Mouse (Mus musculus) cerebellum, adult 9-10 months (tissue): ENCODE data around the gene Kng1.
"Not testable (repeated sequence)": the region's sequence is repeated elsewhere in the genome, so short reads cannot be mapped to it uniquely, and the experiment has no call there.

ENCODE experiments used
- DNase-seq: peaks from one replicate; pipeline ENCODE4 v3.0.0; 2022

Kng1 gene

GRCm38 (mm10) chr16:23094136-23094535, 36.5 kb downstream of the Kng1 start:
- no peak for DNase-seq

GRCm38 (mm10) chr16:23095581-23095980, 37.9 kb downstream of the Kng1 start:
- DNase-seq = not testable (repeated sequence)

GRCm38 (mm10) chr16:23096886-23097285, 39.2 kb downstream of the Kng1 start:
- not testable (repeated sequence) for DNase-seq

GRCm38 (mm10) chr16:23097290-23098104, 39.8 kb downstream of the Kng1 start:
- DNase-seq = not testable (repeated sequence)

- DNase-seq = not testable (repeated sequence)
These were observed 40.4 kb downstream of the Kng1 start for GRCm38 (mm10) chr16:23098105-23098452.

GRCm38 (mm10) chr16:23099632-23100031, 42.0 kb downstream of the Kng1 start:
- DNase-seq = no peak

GRCm38 (mm10) chr16:23100099-23100575, 42.5 kb downstream of the Kng1 start:
- DNase-seq = no peak

GRCm38 (mm10) chr16:23100613-23101012, 42.9 kb downstream of the Kng1 start:
- no peak for DNase-seq

GRCm38 (mm10) chr16:23102340-23103037, 44.8 kb downstream of the Kng1 start:
- no peak for DNase-seq

- no peak for DNase-seq
These were observed 45.5 kb downstream of the Kng1 start for GRCm38 (mm10) chr16:23103038-23103745.

GRCm38 (mm10) chr16:23103841-23104240, 46.2 kb downstream of the Kng1 start:
- DNase-seq = no peak

GRCm38 (mm10) chr16:23106121-23106520, 48.5 kb downstream of the Kng1 start:
- peak; percentile 48 for DNase-seq

- peak; percentile 95 for DNase-seq
These were observed 49.7 kb downstream of the Kng1 start, which contains the start of gene Eif4a2 for GRCm38 (mm10) chr16:23107231-23107942. Eif4a2 (plus strand) TSS chr16:23107444.

- peak; percentile 85 for DNase-seq
These were observed 50.5 kb downstream of the Kng1 start for GRCm38 (mm10) chr16:23107946-23108759.

GRCm38 (mm10) chr16:23108943-23109342, 51.3 kb downstream of the Kng1 start:
- DNase-seq = no peak

GRCm38 (mm10) chr16:23109350-23110280, 52.0 kb downstream of the Kng1 start:
- no peak for DNase-seq

GRCm38 (mm10) chr16:23112348-23112747, 54.7 kb downstream of the Kng1 start:
- DNase-seq = no peak

GRCm38 (mm10) chr16:23112861-23113435, 55.3 kb downstream of the Kng1 start:
- DNase-seq = no peak

- DNase-seq = no peak
These were observed 56.2 kb downstream of the Kng1 start for GRCm38 (mm10) chr16:23113903-23114302.
